Mouse (Mus musculus) ES-E14 (cell line): ENCODE measurements around the gene Aak1.

Experiments used
- CHD2 ChIP-seq: IDR thresholded peaks from 2 replicates; pipeline ENCODE4 v1.6.1; 2014; ENCODE audit warnings: mild to moderate bottlenecking, low read depth, low read length, inconsistent platforms
- HCFC1 ChIP-seq: IDR thresholded peaks from 2 replicates; pipeline ENCODE4 v1.6.1; 2012; ENCODE audit warnings: low read length, inconsistent platforms, borderline replicate concordance; ENCODE audit not compliant: insufficient read depth
- MAFK ChIP-seq: IDR thresholded peaks from 2 replicates; pipeline ENCODE4 v1.6.1; 2014; ENCODE audit warnings: mild to moderate bottlenecking, low read depth, low read length, inconsistent platforms; ENCODE audit not compliant: insufficient read depth

- no peak for TF ChIP-seq MAFK
- no peak for TF ChIP-seq HCFC1
- no peak for TF ChIP-seq CHD2
Measured at GRCm38 (mm10) chr6:86850588-86850987, 1.3 kb downstream of the Aak1 start.
